Mouse (Mus musculus): ENCODE data around the gene Esyt1. TPM values are rescaled to one million over a fixed set of nuclear protein-coding genes. Genes with fewer than 3 reads are reported as not detected.
"Not testable (repeated sequence)": the region's sequence is repeated elsewhere in the genome, so short reads cannot be mapped to it uniquely, and the experiment has no call there.

The Esyt1 gene
- polyA plus RNA-seq, 1 experiment, result 32.4 TPM

DNA sequence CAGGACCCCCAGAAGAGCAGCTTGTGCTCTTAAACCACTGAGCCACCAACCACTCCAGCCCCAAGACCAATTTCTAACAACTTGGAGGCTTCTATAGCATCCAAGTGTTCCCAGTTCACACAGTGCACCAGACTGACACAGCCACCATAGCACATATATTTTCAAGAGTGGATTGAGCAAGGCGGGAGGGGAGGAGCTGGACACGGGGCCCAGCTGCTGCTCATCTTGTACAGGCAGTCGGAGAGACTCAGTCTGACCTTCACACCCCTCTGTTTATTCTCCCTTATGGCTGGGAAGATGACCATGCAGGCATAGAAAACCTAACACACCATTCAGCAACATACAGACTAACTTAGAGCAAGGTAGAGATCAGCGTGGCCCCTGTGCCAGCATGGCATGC is 15.8 kb downstream of the Esyt1 start:
- 68% methylated on average over 4 of the region's 4 CpGs for WGBS

GRCm38 (mm10) chr10:128509203-128509602 is 16.5 kb downstream of the Esyt1 start:
- WGBS, result 88% methylated on average over 9 of the region's 9 CpGs
- no peak for DNase-seq (ENCODE audit: low read depth, low spot score)

More for the DNA sequence above, 15.8 kb downstream of the Esyt1 start:
- no peak for DNase-seq (ENCODE audit: low read depth, low spot score)

- DNase-seq (ENCODE audit: low read depth, low spot score), result no peak
- WGBS, result 72% methylated on average over 9 of the region's 9 CpGs
Observed at GRCm38 (mm10) chr10:128508260-128508659, 17.4 kb downstream of the Esyt1 start.

DNA sequence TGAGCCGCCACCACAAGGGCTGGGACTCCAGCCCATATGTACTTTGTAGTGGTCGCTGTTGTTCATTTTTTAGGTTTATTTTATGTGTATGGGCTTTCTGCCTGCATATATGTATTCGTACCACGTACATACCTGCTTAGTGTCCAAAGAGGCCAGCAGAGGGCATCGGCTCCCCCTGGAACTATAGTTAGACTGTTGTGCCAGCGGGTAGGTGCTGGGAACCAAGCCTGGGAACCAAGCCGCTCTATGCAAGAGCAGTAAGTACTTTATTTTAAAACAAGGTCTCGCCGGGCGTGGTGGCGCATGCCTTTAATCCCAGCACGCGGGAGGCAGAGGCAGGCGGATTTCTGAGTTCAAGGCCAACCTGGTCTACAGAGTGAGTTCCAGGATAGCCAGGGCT is 19.7 kb downstream of the Esyt1 start:
- 97% methylated on average over 14 of the region's 14 CpGs for WGBS
- no peak for DNase-seq (ENCODE audit: low read depth, low spot score)

GRCm38 (mm10) chr10:128505371-128505667 is 20.4 kb downstream of the Esyt1 start:
- WGBS, result 89% methylated on average over 5 of the region's 5 CpGs
- DNase-seq (ENCODE audit: low read depth, low spot score), result not testable (repeated sequence)

DNA sequence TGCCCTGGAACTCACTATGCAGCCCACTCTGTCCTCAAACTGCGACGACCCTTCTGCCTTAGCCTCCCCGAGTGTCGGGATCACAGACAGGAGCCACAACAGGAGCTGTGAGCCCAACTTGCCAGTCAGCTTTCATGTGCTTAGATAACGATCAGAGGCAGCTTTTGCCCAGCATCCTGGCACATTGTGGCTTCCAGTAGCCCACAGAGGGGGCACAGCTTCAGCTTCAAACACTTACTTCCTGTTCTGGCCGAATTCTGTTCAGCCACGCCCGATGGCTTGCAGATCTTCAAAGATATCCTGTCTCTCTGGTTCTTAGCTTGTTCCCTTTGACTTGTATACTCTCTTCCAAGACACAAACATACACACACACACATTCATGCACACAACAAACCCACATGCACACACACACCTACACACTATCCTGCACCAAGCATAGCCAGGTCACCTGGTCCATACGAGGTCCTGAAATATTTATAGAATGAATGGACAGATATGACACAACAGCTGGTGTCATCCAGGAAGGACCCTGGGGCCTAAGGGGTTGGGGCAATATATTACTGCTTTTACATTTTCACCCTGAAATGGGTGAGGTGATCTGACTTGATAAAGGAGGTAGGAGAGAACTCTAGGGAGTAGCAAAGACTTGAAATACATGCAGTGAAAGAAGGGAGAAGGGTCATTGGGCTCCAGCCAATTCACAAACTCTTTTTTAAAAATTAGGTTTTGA is 20.9 kb downstream of the Esyt1 start:
- WGBS, result 36% methylated on average over 9 of the region's 9 CpGs
- no peak for DNase-seq (ENCODE audit: low read depth, low spot score)

DNA sequence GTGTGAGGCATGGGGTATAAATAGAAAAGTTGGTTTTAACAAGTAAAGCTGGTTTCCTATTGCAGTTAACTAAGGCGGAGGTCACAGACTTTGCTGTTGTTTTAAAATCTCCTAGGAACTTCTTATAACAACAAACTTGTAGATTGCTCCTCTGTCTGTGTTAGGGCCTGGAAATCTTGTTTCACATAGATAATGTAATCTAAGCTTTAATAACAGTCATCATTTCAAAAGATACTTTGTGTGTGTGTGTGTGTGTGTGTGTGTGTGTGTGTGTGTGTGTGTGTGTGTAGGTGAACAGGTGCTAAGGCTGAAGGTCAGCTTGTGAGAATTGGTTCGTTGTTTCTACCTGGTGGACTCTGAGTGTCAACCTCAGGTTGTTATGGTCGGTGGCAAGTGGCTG is 21.7 kb downstream of the Esyt1 start:
- 30% methylated on average over 3 of the region's 3 CpGs for WGBS
- no peak for DNase-seq (ENCODE audit: low read depth, low spot score)

- no peak for DNase-seq (ENCODE audit: low read depth, low spot score)
- WGBS, result 58% methylated on average over 8 of the region's 8 CpGs
Observed at GRCm38 (mm10) chr10:128503532-128503931, 22.1 kb downstream of the Esyt1 start.

- 24% methylated on average over 5 of the region's 5 CpGs for whole genome bisulfite sequencing
- no peak for DNase-seq (ENCODE audit: low read depth, low spot score)
Observed at GRCm38 (mm10) chr10:128502341-128502740, 23.3 kb downstream of the Esyt1 start.

DNA sequence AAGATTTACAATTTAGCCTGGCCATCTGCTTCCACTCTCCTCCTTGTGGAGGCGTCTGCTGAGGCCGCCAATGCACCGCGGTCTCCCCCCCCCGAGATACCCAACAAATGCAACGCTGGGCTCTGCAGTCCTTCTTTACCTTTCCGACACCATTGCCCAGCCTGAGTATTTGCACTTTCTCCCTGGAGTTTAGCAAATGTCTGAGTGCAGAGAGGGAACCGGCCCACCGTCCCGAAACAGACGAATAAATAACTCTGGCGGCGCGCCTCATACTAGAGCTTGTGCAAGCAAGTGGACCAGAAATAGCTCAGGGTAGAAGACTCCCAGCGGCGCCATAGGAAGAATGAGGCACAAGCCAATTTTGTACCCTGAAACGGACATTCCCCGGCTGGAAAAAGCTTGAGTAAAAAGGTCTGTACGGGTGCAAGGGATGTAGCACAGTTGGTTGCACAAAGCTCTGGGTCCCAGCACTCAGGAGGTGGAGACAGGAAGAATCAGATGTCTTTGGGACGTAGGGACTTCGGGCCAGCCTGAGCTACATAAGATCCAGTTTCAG is 26.5 kb downstream of the Esyt1 start:
- under 1% methylated on average over 21 of the region's 21 CpGs for WGBS
- no peak for DNase-seq (ENCODE audit: low read depth, low spot score)

GRCm38 (mm10) chr10:128498590-128498989 is 27.1 kb downstream of the Esyt1 start, which contains the start of gene Myl6b:
Gene Myl6b (minus strand): TSS chr10:128498685.
- DNase-seq (ENCODE audit: low read depth, low spot score), result peak; percentile 92
- WGBS, result under 1% methylated on average over 27 of the region's 27 CpGs

DNA sequence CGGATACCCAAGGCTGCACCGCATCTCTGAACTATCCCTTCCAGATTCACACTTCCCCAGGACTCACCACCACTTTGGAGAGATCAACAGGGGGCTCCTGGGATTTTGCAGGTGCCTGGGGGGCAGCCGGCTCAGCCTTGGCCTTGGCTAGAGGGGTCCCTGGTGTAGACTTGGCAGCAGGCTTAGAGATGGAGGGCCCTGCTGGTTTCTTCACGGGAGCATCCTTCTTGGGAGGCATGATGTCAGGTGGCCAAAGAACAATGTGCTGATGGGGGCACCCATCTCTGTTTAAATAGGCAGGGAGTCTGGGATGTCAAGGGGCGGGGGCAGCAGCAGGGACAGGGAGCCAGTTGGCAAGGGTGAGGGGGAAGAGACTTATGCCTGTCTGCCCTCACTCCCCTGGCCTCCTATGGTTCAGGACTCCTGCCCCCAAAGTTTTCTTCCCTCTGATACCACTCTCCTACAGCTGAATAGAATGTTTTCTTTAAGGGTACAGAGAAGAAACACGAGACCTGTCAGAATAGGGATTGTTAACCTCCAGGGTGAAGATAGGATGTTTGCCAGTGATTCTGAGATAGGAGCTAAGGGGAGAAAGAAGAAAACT is 28.4 kb downstream of the Esyt1 start:
- DNase-seq (ENCODE audit: low read depth, low spot score), result no peak
- WGBS, result 65% methylated on average over 6 of the region's 6 CpGs

DNA sequence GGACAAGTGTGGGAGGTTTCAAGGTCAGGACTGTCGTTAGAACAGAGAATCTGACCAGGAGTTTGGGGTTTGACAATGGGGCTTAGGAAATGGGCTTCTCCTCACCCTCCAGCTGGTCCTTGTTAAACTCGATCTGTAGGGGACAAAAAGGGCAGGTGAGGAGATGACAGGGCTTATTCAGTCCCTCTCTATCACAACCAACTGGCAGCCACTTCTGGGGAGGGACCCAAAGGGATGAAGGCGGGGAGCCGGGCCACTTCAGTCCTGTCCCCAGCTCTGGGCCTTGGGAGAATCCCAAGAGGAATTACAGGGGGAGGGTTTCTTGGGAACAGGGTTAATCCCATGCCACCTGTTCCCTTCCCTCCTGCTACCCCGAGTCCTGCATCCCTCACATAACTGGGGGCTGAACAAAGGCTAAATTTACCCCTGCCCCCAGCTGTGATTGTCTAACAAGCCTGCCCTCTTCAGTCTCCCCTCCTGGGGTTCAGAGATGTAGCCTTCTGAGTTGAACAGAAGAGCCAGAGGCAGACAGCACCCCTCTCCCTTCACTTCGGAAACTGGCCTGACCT is 29.1 kb downstream of the Esyt1 start:
- WGBS, result 63% methylated on average over 6 of the region's 6 CpGs
- DNase-seq (ENCODE audit: low read depth, low spot score), result no peak

DNA sequence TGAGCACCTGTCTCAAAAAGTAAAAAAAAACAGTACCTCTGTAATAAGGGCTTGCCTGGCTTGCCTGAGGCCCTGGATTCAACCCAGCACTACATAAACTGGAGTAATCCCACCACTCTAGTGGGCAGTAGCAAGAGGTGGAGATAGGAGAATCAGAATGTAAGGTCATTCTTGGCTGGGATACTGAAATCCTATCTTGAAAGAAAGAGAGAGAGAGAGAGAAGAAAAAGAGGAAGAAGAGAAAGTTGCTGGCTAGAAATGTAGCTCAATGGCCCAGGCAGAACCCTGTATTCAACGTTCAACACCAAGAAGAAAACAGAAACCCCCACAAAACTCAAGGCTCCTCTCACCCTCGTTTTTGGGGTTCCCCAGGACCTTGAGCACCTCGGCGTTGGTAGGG is 29.8 kb downstream of the Esyt1 start:
- WGBS, result 72% methylated on average over 4 of the region's 4 CpGs

DNA sequence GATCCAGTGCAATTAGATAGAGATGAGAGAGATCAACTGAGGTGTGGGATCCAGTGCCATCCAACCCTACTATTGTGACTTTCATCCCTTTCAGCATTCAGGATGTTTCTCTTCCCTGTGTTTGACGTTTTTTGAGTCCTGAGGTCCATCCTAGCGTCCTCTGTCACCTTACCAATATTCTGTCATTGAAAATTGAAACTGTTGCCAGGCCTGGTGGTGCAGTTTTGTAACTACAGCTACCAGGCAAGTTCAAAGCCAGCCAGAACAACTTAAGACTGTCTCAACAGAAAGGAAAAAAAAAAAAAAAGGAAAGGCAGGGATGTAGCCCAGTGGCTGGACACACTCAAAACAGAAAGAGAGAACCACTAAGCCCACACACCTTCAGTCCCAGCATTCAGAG is 30.4 kb downstream of the Esyt1 start:
- WGBS, result 58% methylated on average over 2 of the region's 2 CpGs

More for the DNA sequence above, 29.8 kb downstream of the Esyt1 start:
- DNase-seq (ENCODE audit: low read depth, low spot score), result no peak

DNA sequence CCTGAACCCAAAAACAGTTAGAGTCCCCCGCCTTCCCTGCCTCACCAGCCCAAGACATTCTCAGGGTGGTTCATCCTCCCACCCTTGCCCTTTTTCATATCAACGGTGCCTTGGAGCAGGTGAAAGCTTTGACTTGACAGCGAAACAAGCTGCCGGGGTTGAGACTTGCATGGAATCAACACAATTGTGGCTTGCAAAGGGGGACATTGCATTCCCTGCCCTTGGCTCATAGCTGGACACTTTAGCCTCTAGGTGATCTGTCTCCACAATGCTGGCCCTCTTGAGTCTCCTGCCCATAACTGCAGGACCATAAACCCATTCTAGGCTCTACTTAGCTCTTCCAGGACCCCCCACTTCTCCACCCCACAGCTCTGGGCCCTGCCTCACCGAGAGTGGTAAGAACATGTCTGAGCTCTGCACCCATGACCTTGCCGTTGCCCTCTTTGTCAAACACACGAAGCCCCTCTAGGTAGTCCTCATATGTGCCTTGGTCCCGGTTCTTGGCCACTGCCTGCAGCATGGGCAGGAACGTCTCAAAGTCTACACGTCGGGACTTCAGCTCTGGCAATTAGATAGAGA is 30.9 kb downstream of the Esyt1 start:
- no peak for DNase-seq (ENCODE audit: low read depth, low spot score)
- 39% methylated on average over 11 of the region's 11 CpGs for WGBS

More for the DNA sequence above, 30.4 kb downstream of the Esyt1 start:
- DNase-seq (ENCODE audit: low read depth, low spot score), result no peak

DNA sequence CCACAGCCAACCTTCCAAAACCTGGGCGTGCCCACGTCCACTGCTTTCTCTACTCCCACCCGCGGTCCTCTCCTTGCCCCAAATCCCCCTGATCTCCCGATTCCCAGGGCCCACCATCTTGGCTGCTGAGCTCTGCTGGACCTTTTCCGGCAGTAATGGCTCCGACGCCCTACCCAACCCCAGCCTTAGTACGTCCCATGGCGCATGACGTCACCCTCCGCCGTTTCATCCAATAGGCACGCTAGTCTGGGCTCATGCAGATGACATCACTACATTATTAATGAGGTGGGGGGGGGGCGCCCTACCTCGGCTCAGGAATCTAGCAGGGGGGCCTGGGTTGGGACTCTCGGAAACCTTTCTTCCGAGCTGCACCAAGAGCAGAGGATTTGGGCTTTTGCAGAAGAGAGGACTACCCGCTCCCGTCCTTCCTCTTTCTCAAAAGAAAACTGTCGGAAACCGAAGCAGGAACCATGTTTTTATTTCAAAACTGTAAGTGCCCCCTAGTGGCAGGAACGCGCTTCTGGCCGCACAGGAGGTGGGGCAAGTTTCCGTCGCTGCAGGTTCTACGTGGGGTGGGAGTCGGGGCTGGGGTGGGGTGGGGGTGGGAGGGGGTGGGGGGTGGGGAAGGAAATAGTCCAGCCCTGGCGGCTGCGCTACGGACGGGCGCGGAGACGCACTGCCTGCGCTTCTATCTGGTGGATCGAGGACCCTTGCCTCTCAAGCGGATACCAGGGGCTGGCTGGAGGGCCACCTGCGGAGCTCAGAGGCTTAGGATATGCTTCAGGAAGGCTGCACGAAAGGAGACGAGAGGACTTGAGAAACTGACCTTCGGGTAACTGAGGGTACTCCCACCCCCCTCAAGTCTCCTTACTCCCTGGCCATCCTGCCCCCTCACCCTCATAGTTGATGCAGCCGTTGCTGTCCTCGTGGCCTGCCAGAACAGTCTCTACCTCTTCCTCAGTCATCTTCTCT is 31.7 kb downstream of the Esyt1 start, which contains the start of gene Myl6:
Gene Myl6 (minus strand): TSS at position 451 of the 972 bp plus-strand sequence.
- under 1% methylated on average over 45 of the region's 45 CpGs for WGBS
- DNase-seq (ENCODE audit: low read depth, low spot score), result peak; percentile 91

DNA sequence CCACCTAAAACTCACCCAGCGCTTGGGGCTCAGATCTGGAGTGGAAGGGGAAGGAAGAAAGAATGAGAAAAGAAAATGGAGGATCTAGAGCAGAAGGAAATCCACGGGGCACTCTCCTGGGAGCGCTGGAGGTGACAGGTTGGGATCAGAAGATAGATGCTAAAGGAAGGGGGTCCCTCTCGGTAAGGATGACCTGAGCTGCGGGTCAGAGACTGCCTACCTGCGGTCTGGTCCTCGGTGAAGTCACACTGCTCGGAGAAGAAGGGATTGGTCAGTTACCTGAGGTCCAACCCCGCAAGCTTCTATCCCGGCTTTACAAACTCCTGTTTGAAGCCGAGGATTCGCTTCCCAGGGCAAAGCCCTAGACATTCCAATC is 32.4 kb downstream of the Esyt1 start:
- no peak for DNase-seq (ENCODE audit: low read depth, low spot score)
- 0% methylated on average over 12 of the region's 12 CpGs for WGBS

DNA sequence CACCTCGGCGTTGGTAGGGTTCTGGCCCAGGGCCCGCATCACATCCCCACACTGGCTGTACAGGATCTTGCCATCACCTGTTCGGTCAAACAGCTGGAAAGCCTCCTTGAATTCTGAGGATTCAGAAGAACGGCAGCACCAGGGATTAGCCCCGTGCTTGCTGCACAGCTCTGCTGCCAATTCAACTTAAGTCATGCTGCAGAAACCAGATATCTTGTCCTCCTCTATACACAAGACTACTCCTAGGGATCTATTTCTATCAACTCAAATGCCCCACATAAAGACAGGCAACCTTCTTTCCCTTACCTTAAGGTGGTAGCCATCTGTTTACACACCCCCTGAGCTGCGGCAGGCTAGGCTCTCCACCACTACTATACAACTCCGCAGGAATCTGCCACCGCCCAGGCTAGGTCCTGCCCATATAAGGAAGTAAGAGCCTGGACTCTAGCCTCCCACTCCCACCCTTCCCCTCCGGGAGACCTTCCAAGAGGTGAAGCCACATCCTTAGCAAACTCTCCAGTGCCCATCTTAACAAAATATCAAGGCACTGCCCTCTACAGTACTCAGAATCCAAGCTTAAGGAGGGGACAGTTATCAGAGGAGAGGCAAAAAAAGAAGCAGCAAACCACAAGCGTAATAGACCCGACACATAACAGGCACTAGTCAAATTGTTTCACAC is 32.9 kb downstream of the Esyt1 start:
- no peak for DNase-seq (ENCODE audit: low read depth, low spot score)
- WGBS, result 3% methylated on average over 12 of the region's 12 CpGs
